Mouse (Mus musculus) v-Abl transformed pro-B cells (cell line): ENCODE measurements around the gene Lrp6.

Source experiments
- in situ Hi-C, 2 experiments: fragments of 400-800 bp; cut with MboI; formaldehyde crosslinking; loops; one replicate each; pipeline ENCODE4 v1.15.1; 2025; ENCODE audit not compliant: unreplicated experiment in 2 of 2

Gene Lrp6

GRCm38 (mm10) chr6:134566818-134567485 lies at the start of gene Lrp6:
TSS of gene Lrp6 (minus strand) at chr6:134566965.
- in situ Hi-C loops: loop anchor here (10.0 to 25.0 kb wide), 2 partner anchors 238 to 1455 kb away; partner anchors contain the start of gene Smim10l1 (in 1 of the 2)

DNA sequence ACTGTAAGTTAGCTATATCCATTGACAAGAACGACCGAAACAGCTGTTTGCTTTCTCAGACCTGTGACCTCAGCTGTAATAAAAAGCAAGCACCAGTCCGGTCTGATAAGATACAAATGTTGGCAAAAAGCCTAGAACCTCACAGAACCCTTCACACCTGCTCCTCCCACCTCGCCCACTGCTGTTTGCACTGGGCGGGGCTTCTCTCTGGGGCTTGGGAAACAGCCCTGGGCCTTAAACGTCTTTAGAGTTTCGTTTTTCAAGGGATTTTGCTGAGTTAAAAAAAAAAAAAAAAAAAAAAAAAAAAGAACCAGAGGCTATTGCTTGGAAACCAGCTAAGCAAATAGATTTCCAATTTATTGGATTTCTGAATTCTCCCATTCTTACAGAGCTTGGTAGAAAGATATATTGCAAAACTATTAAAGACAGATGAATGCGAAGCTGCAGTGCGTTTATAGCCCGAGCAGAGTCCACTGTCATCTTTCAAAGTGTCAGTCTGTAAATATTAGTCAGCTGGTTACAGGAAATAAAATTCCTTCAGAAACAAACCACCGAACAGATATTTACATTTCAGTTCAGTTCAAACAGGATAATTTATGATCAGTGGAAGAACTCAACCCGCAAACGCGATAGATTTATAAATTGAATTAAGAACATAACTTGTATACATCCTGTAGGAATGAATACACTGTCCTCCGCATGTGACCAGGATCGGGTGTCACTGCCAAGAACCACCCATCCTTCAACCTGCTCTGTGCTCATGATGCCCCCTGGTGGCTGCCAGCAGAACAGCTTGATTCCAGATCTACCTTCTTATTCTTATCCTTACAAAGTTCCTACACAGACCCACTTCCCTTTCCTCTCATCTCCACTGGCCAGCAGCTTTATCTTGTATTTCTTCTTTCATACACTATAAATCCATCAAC lies 48.2 kb upstream of the Lrp6 start:
- in situ Hi-C loops: loop anchor here (5.0 to 10.0 kb wide), 4 partner anchors 188 to 910 kb away; no protein-coding TSS in a partner anchor

GRCm38 (mm10) chr6:134614322-134614721 lies 47.6 kb upstream of the Lrp6 start:
- in situ Hi-C loops: loop anchor here in 1 of 2 experiments (10.0 kb wide), 1 partner anchor 910 kb away; no protein-coding TSS in a partner anchor

DNA sequence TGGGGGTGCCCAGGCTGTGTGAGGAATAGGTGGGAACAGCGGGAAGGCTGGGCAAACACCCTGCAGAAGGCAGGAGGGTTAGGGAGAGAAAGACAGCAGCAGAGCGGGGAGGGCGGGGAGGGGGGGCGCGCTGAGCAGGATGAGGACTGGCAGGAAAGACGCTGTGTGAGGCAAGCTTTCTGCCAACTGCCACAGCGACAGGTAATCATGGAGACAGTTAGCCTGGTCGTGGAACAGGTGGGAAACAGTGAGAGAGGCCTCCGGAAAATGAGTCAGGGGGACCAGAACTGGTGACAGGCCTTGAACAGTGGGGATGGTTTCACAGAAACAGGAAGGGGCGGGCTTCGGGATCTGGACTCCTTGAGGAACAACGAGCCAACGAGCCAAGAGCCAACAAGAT lies 45.1 kb upstream of the Lrp6 start:
- in situ Hi-C loops: loop anchor here in 1 of 2 experiments (10.0 kb wide), 1 partner anchor 907 kb away; no protein-coding TSS in a partner anchor

GRCm38 (mm10) chr6:134610380-134610779 lies 43.6 kb upstream of the Lrp6 start:
- in situ Hi-C loops: loop anchor here in 1 of 2 experiments (10.0 kb wide), 1 partner anchor 906 kb away; no protein-coding TSS in a partner anchor

DNA sequence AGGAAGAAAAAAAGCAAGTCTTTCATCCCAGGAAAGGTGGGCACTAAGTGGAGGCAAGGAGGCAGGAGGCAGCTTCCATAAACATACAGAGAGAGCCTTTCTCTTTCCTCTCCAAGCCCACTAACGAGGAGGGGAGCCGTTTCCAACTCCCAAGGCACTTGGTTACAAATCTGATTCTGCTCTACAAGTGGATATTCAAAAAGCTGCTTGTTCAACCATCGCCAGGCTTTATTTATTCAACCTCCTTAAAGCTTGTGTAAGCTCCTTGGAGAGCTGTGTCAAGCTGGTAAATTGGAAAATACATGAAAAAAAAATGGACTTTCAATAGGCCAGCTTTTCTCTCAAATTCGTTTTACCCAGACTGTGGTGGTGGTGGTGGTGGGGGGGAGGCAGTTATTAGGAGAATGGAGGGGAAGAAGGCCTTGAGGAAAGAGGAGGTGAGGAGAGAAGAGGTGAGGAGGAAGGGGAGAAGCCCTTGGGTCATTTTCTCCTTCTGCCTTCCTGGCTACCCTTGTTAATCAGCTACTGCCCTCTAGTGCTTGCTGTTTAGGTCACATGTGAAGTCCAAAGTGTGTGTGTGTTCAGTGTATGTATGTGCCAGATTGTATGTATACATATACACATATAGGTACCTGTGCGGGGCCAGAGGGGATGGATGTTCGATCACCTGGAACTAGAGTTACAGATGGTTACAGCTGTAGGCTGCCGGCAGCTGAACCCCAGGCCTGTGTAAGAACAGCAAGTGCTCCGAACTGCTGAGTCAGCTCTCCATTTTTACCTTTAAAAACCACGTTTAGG lies 40.4 kb upstream of the Lrp6 start:
- in situ Hi-C loops: loop anchor here in 1 of 2 experiments (10.0 kb wide), 1 partner anchor 702 kb away; no protein-coding TSS in a partner anchor

GRCm38 (mm10) chr6:134606540-134606939 lies 39.8 kb upstream of the Lrp6 start:
- in situ Hi-C loops: loop anchor here in 1 of 2 experiments (10.0 kb wide), 1 partner anchor 702 kb away; no protein-coding TSS in a partner anchor

GRCm38 (mm10) chr6:134605196-134605595 lies 38.4 kb upstream of the Lrp6 start:
- in situ Hi-C loops: loop anchor here in 1 of 2 experiments (10.0 kb wide), 1 partner anchor 700 kb away; no protein-coding TSS in a partner anchor

DNA sequence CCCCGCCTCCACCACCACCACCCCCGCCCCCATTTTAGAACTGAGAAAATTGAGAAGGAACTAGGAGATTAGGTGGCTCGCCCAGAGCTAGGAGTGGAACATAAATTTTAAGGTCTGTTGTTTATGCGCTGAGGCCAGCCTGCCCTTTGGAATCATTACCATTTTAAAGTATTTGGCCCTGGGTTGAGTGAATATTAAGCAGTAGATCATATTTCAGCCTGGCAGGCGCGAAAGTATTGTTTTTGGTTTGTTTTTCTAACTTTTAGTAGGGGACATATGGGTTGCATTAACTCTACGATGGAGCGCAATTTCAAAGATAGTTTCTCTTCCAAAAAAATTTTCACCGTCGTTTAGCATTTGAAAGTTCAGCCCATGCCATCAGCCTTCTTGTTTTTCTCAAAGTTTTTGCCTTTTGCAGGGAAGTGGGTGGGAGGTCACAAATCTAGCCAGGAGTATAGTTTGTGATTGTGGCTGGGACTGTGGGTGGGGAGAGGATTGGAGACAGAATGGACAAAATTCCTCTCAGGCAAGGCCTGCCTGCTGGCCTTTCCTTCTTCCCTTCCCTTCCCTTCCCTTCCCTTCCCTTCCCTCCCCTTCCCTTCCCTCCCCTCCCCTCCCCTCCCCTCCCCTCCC lies 35.7 kb upstream of the Lrp6 start:
- in situ Hi-C loops: loop anchor here in 1 of 2 experiments (10.0 kb wide), 1 partner anchor 698 kb away; no protein-coding TSS in a partner anchor

DNA sequence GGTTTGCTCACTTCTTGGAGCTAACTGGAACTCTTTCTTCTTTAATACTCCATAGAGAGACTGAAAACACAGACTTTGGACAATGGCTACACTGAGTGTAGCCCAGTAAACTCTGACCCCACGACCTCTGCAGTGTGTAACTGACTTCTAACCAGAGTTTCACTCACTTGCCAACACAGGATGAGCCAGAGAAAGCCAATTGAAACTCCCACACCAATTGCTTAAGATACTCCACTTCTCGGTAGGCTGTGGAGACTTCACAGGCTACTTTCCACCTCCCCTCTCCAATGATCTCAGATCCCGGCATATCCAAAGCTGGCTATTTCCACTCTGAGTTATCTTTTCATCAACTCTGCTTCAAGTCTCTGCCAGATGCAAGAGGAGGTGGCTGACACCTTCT lies 35.0 kb upstream of the Lrp6 start:
- in situ Hi-C loops: loop anchor here in 1 of 2 experiments (10.0 kb wide), 1 partner anchor 697 kb away; no protein-coding TSS in a partner anchor

DNA sequence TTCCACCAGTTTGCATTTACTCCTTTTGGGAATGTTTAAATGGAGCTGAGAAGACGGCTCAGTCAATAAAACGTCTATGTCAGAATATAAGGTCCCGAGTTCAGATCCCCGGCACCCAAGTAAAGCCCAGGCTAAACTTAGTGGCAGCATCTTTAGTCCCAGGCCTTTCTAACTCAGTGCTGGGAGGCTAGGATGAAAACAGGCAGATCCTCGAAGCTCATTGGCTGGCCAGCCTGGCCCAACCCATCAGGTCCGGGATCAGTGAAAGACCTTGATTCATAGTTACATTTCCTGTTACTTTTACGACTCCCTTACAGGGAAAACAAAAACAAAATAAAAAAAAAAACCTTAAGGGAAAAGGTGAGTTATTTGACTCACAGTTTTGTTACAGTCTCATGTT lies 34.4 kb upstream of the Lrp6 start:
- in situ Hi-C loops: loop anchor here in 1 of 2 experiments (10.0 kb wide), 1 partner anchor 696 kb away; no protein-coding TSS in a partner anchor

DNA sequence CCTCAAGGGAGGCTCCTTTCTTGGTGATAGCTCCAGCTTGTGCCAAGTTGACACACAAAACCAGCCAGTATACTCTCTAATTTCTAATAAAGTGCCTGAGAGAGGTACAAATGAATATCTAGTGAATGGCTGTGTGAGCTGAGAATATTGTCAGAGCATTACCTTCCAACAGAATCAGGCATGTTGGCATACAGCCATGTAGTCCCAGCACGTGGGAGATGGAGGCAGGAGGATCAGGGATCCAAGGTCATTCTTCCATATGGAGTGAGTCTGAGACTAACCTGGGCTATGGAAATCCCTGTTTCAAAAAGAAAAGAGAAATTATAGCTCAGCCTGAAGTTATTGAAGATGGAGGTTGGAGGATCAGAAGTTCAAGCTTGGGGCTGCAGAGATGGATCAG lies 32.5 kb upstream of the Lrp6 start:
- in situ Hi-C loops: no loop called here

DNA sequence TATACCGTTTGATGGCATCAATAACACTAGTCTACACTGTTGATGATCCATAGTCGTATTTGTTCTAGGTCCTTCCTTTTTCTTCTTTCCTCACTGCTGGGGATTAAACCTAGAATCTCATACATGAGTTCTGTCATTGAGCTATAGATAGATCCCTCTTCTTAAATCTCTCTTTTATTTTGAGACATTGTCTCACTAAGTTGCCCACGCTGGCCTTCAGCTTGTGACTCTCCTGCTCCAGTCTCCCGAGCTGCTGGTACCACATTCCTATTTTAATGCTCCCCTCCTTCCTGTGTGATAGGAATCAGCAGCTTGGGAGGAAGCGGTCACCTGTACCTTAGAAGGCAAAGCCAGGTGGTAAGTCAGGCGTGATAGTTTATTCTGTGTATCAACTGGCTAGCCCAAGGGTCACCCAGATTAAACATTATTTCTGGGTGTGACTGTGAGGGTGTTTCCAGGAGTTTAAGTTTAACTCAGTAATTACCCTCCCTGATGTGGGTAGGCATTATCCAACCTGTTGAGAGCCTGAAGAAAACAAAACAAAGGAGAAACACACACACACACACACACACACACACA lies 31.0 kb upstream of the Lrp6 start:
- in situ Hi-C loops: no loop called here

- in situ Hi-C loops: no loop called here
Measured at GRCm38 (mm10) chr6:134594569-134595442, 28.0 kb upstream of the Lrp6 start.

DNA sequence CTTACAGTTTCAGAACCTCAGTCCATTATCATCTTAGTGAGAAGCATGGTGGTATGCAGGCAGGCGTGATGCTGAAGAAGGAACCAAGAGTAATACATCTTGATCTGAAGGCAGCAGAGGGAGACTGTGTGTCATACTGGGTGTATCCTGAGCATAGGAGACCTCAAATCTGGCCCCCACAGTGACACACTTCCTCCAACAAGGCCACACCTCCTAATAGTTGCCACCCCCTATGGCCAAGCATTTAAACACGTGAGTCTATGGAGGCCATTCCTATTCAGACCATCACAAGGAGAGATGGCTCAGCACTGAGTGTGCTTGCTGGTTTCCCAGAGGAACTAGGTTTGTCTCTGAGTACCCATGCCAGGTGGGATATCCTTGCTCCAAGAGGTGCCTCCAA lies 24.8 kb upstream of the Lrp6 start:
- in situ Hi-C loops: no loop called here

GRCm38 (mm10) chr6:134586241-134586640 lies 19.5 kb upstream of the Lrp6 start:
- in situ Hi-C loops: no loop called here

DNA sequence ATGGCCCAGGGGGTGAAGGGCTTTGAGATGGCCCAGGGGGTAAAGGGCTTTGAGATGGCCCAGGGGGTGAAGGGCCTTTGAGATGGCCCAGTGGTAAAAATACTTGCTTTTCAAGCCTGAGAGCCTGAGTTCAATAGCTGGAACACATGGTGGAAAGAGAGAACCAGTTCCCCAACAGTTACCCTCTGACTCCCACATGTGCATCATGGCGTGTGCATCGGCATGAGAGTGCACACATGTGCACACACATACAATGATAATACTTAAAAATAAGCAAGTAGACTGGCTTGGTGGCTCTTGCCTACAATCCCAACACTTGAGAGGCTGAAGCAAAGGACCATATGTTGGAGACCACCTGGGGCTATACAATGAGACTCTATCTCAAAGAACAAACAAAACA lies 17.9 kb upstream of the Lrp6 start:
- in situ Hi-C loops: no loop called here

DNA sequence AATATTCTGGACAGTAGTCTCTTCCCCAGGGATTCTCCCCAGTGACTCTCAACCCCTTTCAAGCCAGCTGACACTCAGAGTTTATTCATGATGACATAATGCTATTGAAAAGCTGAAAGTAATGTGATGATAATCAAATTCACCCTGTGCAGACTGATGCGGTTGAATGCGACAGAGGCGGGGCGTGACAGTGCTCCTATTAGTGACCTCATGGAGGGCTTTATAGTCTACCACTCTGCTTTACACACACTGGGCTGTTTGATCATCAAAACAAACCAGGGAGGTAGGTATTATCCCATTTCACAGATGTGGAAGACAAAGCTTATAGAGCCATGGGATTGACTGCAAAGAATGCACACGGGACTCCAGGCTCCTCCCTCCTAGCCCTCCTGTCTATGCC lies 15.3 kb upstream of the Lrp6 start:
- in situ Hi-C loops: no loop called here
